Mouse (Mus musculus) embryo, embryonic 9.5 days (tissue): ENCODE results near the gene Nr1h4.
A peak's percentile ranks its signal among the peaks of the same experiment; 100 is the strongest.

Experiments used
- DNase-seq: peaks from one replicate; pipeline ENCODE4 v3.0.0-alpha.2; 2017; ENCODE audit errors: extremely low spot score

Nr1h4 gene

GRCm38 (mm10) chr10:89481638-89482037 is 51.7 kb downstream of the Nr1h4 start:
- DNase-seq: no peak

DNA sequence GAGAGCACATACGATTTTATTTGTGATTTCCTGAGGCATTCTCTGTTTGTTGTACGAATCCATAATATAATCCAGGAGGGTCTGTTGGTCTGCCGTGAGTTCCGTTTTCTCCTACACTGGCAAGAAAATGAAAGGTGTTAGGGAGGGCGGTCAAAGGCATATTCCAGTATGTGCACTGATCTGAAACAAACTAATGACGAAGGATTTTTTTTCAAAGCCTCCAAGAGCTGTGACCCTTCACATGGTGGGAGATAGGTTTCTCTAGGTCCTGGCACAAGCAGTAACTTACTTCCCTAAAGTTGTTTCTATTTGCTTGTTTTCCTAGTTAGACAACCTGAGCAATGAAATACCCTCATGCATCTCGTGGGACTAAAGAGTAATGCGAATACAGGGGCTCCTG is 54.6 kb downstream of the Nr1h4 start:
- DNase-seq: no peak

DNA sequence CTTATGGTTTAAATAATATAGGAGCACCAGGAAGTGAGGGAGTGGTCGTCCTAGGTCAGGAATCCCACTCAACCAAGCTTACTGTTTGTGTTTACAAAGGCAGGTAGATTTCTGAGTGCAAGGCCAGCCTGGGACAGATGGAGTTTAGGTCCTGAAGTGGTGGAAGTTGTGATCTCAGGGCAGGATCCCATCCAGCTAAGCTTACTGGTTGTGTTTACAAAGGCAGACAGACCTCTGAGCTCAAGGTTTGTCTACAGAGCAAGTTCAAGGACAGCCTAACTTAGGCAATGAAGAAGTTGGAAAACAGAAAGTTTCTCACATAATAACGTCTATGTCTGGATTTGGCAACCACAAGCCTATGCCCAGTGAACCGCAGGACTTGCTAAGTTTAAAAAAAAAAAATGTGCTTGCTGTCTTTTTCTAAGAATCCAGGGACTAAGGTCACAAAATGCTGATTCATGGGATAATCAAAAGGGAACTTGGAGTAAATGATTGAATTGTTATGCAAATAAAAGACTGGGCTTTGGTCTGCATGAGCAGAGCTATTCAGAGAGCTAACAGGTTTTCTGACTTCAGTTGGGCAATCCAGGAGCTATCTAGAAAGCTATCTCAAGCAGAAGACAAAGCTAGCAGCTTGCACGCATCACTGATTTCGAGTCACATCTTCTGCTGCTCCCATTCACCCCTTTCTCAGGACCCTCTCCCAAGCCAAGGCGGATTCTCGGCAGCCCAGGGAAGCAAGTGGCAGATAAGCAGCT is 62.6 kb downstream of the Nr1h4 start:
- peak; percentile 9 for DNase-seq

- no peak for DNase-seq
Measured at GRCm38 (mm10) chr10:89464760-89465405, 68.5 kb downstream of the Nr1h4 start.

GRCm38 (mm10) chr10:89462890-89463289 is 70.5 kb downstream of the Nr1h4 start:
- DNase-seq: no peak

DNA sequence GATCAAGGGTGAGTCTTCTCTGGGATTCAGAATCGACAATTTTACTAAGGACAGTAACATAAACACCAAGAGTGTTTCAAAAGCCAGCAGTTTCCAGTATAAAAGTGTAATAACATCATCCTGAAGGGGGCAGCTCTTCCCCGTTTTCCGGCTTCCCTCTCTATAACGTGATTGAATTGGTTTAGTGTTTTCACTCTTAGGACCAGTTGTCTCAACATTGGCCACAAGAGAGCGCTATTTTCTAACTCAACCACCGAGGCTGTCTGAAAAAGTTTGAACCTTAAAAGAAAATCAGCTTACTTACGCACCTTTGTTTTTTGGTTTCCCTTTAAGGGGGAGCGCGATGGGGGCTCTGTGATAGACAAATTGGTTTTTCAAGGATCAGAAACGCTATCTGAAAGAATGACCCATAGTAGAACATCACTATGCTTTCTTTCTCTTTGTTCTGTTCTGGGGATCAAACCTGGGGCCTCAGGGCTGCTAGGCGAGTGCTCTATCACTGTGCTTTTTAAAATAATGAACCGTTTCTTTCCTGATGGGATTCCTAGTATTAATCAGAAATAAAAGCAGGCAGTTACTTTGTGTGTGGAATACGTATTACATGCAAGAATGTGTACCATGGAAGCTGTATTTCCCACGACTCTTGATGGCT is 71.4 kb downstream of the Nr1h4 start:
- DNase-seq: peak; percentile 83

- no peak for DNase-seq
Measured at GRCm38 (mm10) chr10:89460972-89461371, 72.4 kb downstream of the Nr1h4 start.

GRCm38 (mm10) chr10:89458770-89459169 is 74.6 kb downstream of the Nr1h4 start:
- no peak for DNase-seq

GRCm38 (mm10) chr10:89453794-89454193 is 79.6 kb downstream of the Nr1h4 start:
- no peak for DNase-seq

DNA sequence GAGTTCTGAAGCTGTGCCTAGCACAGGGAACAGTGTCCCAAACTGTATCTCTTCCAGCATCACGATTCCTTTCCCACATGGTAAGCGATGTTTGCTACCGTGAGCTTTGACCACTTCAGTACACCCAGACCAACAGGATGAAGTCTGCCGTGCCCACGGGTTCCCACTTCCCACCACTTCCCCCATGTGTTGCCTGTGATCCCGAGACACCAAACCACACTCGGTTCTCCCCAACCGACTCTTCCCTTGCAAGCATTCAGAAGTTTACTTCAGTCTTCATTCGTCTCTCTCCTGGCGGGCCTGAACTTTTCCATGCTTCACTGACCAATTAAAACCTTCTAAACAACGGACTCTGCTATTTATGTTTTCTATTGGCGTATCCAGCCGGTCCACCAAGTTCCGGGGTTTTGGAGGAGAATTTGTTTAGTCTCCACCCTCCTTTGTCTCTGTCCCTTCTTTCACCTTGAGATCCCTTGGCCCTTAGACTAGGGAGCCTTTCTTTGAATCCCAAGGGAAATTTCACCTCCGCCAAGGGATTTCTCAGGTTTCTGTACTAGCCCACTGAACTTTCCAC is 80.2 kb downstream of the Nr1h4 start:
- no peak for DNase-seq

- no peak for DNase-seq
Measured at GRCm38 (mm10) chr10:89450411-89450810, 83.0 kb downstream of the Nr1h4 start.

DNA sequence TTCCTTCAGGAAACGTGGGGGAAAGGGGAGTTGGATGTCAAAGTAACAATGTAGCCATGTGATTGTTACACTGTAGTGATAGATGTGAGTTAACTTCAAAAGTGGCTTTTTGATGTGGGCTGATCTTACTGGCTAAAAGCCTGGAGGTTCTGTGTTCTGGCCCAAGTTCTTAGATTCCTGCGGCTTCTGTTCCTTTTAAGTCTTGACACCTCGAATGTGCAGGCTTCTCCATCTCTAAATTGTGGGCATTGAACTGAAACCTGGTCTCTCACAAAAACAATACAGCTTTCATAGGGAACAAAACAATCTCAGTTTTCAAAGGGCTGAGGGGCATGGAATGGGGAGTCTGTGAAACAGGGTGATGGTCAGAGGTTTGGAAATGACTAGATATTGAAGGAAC is 89.0 kb downstream of the Nr1h4 start:
- no peak for DNase-seq

DNA sequence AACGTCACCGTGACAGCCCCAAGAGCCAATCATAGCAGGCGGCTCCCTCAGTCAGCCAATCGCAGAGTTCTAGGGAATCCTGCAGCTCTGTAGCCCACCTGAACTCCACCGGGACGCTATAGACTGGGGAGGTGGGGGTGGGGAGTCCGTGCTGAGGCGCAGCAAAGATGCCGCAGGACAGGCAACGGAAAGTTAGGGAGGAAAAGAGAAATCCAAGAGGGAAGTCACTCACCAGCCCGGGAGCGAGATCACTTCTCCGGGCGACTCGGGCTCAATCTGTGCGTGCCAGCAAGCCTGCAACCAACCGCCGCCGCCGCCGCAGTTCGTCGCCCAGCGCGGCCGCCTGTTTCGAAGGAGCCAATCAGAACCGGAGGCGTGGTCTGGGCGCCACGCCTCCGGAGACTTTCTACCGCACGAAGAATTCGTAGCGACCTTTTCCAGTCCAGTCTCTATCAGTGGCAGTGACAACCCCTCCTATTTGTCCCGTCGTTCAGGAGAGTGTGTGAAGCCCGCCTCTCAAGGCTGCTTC is 89.7 kb downstream of the Nr1h4 start, which contains the start of gene Gas2l3:
Gene Gas2l3, minus strand, starts transcription at position 345 of the 529 bp plus-strand sequence.
- DNase-seq: peak; percentile 89

DNA sequence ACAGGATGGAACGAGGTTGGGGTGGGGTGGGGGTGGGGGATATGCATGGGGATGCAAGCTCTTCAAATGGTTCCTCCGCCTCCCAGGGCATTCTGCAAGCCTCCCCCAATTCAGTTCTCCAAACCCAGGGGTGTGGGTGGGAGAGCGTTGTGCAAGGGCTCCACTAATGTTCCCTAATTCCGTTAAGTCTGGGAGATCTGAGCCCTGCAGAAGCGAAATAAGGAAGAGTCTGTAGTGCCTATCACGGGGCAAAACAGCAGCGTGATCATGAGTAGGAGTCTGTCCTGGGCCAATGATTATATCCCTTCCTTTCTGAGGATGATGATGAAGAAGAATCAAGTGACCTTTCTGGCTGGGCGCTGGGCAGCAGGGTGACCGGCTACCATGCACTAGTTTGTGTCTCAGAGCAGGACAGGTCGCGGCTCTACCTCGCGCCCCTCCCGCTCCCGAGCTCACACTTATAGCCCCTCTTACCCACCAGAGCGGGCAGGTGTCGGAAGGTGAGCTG is 90.2 kb downstream of the Nr1h4 start:
- no peak for DNase-seq

- DNase-seq: no peak
Measured at GRCm38 (mm10) chr10:89442640-89443039, 90.7 kb downstream of the Nr1h4 start.

GRCm38 (mm10) chr10:89441961-89442360 is 91.4 kb downstream of the Nr1h4 start:
- no peak for DNase-seq

DNA sequence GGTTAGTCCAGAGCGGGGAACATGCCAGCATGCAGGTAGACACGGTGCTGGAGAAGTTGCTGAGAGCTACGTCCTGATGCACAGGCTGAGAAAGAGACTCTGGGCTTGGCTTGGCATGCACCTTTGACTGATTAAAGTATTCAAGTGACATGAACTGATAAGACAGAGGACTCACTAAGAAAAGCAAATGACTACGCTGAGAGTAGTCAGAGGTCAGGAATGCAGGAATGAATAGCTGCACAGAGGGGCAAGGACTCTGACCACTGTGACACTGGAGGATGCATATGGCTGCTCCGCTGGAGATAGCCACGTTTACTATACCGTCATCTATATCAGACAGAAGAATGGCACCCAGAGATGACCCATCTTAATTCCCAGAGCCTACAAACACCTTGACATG is 94.0 kb downstream of the Nr1h4 start:
- DNase-seq: no peak

DNA sequence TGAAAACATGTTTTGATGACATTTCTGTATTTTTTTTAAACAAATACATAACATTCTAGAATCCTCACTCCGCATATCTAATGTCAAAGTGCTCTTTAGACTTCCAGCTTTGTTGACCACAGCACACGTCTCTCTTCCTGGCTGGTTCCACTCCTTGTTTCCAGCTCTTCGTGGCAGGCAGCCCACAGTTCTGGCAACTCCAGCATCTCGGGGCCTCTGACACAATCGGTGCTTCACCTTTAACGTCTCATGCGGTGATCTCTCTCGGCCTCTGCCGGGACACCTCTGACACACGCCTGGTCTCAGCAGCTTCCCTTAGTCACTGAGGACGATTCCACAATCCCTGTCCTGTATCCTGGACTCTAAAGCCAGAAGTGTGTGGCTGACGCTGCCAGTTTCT is 95.4 kb downstream of the Nr1h4 start:
- DNase-seq: no peak

- DNase-seq: no peak
Measured at GRCm38 (mm10) chr10:89437472-89437871, 95.9 kb downstream of the Nr1h4 start.

DNA sequence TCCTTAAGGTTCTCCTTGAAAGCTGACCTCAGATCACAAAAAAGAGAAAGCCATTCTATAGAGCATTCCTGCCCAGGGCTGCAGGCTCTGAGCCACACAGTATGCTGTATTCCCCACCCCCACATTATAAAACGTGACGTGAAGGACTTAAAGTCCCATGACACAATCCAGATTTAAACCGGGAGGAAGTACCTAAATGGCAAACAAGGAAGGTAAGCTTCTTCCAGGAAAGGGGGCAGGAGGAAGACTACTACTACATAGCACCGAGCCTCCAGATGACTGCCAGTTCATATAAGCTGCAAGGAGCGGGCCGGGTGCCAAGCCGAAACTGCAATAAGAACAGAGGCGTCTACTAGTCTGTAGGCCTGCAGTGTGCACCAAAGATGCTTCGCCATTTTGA is 97.5 kb downstream of the Nr1h4 start:
- DNase-seq: no peak

DNA sequence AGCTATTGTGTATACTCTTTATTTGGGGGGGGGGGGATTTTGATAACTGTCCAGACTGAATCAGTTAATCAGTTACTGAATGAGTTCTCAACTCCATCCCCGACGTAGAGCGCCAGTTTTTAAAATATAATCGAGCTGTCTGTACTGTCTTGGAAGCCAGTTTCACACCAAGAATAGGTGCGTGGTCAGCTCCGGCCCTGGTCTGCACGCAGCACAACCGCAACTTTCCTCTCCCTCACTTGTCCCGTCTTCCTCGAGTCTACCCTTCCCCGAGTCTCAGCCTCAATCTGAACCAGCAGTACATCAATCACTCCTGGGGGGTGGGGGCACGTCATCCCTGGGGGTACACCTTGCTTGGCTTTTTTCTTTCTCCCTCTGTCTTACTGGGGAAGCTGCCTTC is 98.0 kb downstream of the Nr1h4 start:
- no peak for DNase-seq
